ENCODE assay signal across 26 mouse cellular contexts in the genomic region with DNA sequence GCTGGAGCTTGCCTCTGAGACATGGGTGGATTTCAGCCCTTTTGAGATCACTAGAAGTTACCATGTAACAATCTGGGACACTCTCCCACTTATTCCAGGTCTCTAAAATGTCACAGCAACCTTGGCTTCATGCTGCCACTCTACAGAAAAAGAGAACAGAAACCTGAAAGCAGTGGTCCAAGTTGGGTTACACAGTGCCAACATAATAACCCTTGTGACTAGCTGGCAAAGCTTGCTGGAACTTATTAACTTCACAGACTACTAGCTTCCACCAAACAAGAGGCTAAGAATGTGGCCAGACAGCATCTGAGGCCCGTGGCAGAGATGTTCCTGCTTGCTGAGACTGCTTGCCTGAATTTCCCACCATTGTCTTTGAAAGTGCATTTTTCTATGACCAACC.
A peak's percentile ranks its signal among the peaks of the same experiment; 100 is the strongest.
DNase-seq lines count a peak whose midpoint lies in the region; ATAC-seq and TF ChIP-seq lines count a peak whose summit lies in the region.
"Had no signal": no experiment of that assay in that cellular context is flagged by ENCODE, and none has a peak within 500 bp of the region (broad histone marks: within the 10 kb centered on the region; RNA-seq: fewer than 3 reads in every experiment).

No protein-coding gene starts in this region.

- H3K36me3 ChIP-seq in kidney, adult 2 months (ENCODE audit: control insufficient read depth, insufficient read depth, low read length), result no peaks in the 10 kb centered on the region
- H3K36me3 ChIP-seq in kidney, embryonic 16.5 days (ENCODE audit: insufficient read depth, low read length), result no peaks in the 10 kb centered on the region
- H3K36me3 ChIP-seq: embryonic facial prominence, embryonic 12.5 days; forebrain, embryonic 10.5 days; limb, embryonic 10.5 days; limb, embryonic 15.5 days; liver, embryonic 15.5 days had no signal

- H3K4me3 ChIP-seq in kidney, adult 2 months (ENCODE audit: insufficient read depth, low read depth, low read length), result no peak overlapping the region
- H3K4me3 ChIP-seq in kidney, embryonic 16.5 days (ENCODE audit: low read length), result no peak overlapping the region
- H3K4me3 ChIP-seq: embryonic facial prominence, embryonic 12.5 days; forebrain, embryonic 10.5 days; gastrocnemius, adult 2 months; limb, embryonic 10.5 days; limb, embryonic 15.5 days; liver, embryonic 15.5 days; megakaryocyte, embryonic 14.5 days had no signal

- no peak for TF ChIP-seq POLR2A in kidney, adult 2 months (IDR thresholded peaks at IDR 0.05; ENCODE audit: low read depth, low read length)

- WGBS in kidney, adult 2 months, result 23% methylated on average over 1 of the region's 1 CpGs
- 58% methylated on average over 1 of the region's 1 CpGs for WGBS in kidney, embryonic 16.5 days

- DNase-seq in kidney, adult 2 months, result peak; percentile 92
- DNase-seq in fibroblast of lung, adult 2 months (ENCODE audit: low read depth), result peak; percentile 30
- DNase-seq in kidney, adult 9 months, result peak; percentile 92
- no peak for DNase-seq in lung, postnatal 4 days
- DNase-seq in gastrocnemius, adult 8-10 months (ENCODE audit: low spot score in 2 of 2), result no peak
- DNase-seq: adrenal gland, postnatal 25 days; B cell, adult 2 months; cerebellum, adult 11-12 months; cerebellum, adult 9-11 months; embryo, embryonic 11 days; gastrocnemius, adult 2 months; heart, postnatal 14 days; layer of hippocampus, postnatal 36 days; lung, embryonic 14.5 days; lung, postnatal 36 days; midbrain, embryonic 14.5 days; thymus, adult 2 months had no signal

- peaks cover 6% of the 10 kb centered on the region for H3K4me1 ChIP-seq in kidney, adult 2 months (ENCODE audit: control insufficient read depth, insufficient read depth, low read length)
- no peaks in the 10 kb centered on the region for H3K4me1 ChIP-seq in kidney, embryonic 16.5 days (ENCODE audit: insufficient read depth, low read length)
- H3K4me1 ChIP-seq: embryonic facial prominence, embryonic 12.5 days; liver, embryonic 15.5 days had no signal

- H3K9me3 ChIP-seq in kidney, embryonic 16.5 days (ENCODE audit: low read length), result no peaks in the 10 kb centered on the region
- H3K9me3 ChIP-seq: embryonic facial prominence, embryonic 12.5 days; forebrain, embryonic 10.5 days; limb, embryonic 10.5 days; limb, embryonic 15.5 days; liver, embryonic 15.5 days had no signal

- ATAC-seq in kidney, embryonic 16.5 days (ENCODE audit: low FRiP score, low TSS enrichment), result no peak
- ATAC-seq: forebrain, embryonic 16.5 days; hindbrain, embryonic 16.5 days had no signal

- no peak for TF ChIP-seq CTCF in kidney, adult 2 months (conservative IDR thresholded peaks at IDR 0.05; ENCODE audit: insufficient read depth, insufficient read length, low read depth, low read length)

- H3K4me2 ChIP-seq in kidney, embryonic 16.5 days (replicated peaks; ENCODE audit: low read depth, low read length), result no peak overlapping the region
- H3K4me2 ChIP-seq: embryonic facial prominence, embryonic 12.5 days; limb, embryonic 15.5 days; liver, embryonic 15.5 days; lung, embryonic 14.5 days had no signal

- H3K27ac ChIP-seq in kidney, adult 2 months (ENCODE audit: insufficient read depth, low read depth, low read length), result peak overlapping the region; percentile 65
- H3K27ac ChIP-seq in kidney, embryonic 16.5 days (ENCODE audit: low read length), result no peak overlapping the region
- H3K27ac ChIP-seq: embryonic facial prominence, embryonic 12.5 days; forebrain, embryonic 10.5 days; gastrocnemius, adult 2 months; limb, embryonic 10.5 days; limb, embryonic 15.5 days; liver, embryonic 15.5 days had no signal

- no peaks in the 10 kb centered on the region for H3K27me3 ChIP-seq in kidney, adult 2 months (replicated peaks; ENCODE audit: control insufficient read depth, insufficient read depth, low read length)
- H3K27me3 ChIP-seq in kidney, embryonic 16.5 days (ENCODE audit: insufficient read depth, low read length), result no peaks in the 10 kb centered on the region
- H3K27me3 ChIP-seq: embryonic facial prominence, embryonic 12.5 days; limb, embryonic 15.5 days; liver, embryonic 15.5 days; megakaryocyte, embryonic 14.5 days had no signal

- no peak overlapping the region for H3K9ac ChIP-seq in kidney, embryonic 16.5 days (replicated peaks; ENCODE audit: low read length)
- H3K9ac ChIP-seq: embryonic facial prominence, embryonic 12.5 days; limb, embryonic 15.5 days; liver, embryonic 15.5 days; lung, embryonic 14.5 days had no signal

Comparison
In these comparisons a context has a peak if more than half of its experiments do, and no peak if none do; other contexts are left out.
1. DNase-seq: peak in kidney, adult 2 months (single experiment), fibroblast of lung, adult 2 months (single experiment) and kidney, adult 9 months (single experiment); none in lung, postnatal 4 days (0 of 2) and gastrocnemius, adult 8-10 months (0 of 2).